Mouse (Mus musculus) myocyte (in vitro differentiated cells): Measurements from ENCODE around the gene Cdcp2. TPM values are rescaled to one million over a fixed set of nuclear protein-coding genes. Genes with fewer than 3 reads are reported as not detected.

Experiments
- H3K27me3 ChIP-seq: one replicate; pipeline ENCODE4 v1.6.1; 2011; ENCODE audit not compliant: control insufficient read depth, insufficient read depth, insufficient read length
- H3K36me3 ChIP-seq: one replicate; pipeline ENCODE4 v1.6.1; 2011; ENCODE audit not compliant: control insufficient read depth, insufficient read depth
- H3K4me2 ChIP-seq: one replicate; pipeline ENCODE4 v1.6.1; 2011; ENCODE audit warnings: low read depth, control low read depth
- H3K4me3 ChIP-seq: one replicate; pipeline ENCODE4 v1.5.1; 2011; ENCODE audit warnings: mild to moderate bottlenecking, control low read depth, moderate library complexity
- H3K79me2 ChIP-seq: one replicate; pipeline ENCODE4 v1.6.1; 2011; ENCODE audit not compliant: control insufficient read depth, insufficient read depth
- H3ac ChIP-seq: one replicate; pipeline ENCODE4 v1.6.1; 2011; ENCODE audit not compliant: control insufficient read depth, insufficient read length
- CEBPB ChIP-seq: IDR thresholded peaks from 2 replicates; pipeline ENCODE4 v1.6.1; 2011; ENCODE audit warnings: mild to moderate bottlenecking, moderate library complexity; ENCODE audit not compliant: poor library complexity, insufficient read depth, severe bottlenecking
- E2F4 ChIP-seq: IDR thresholded peaks from one replicate; pipeline ENCODE4 v1.6.1; 2011; ENCODE audit warnings: mild to moderate bottlenecking, control low read depth, moderate library complexity; ENCODE audit not compliant: insufficient read depth
- MAX ChIP-seq: IDR thresholded peaks from one replicate; pipeline ENCODE4 v1.6.1; 2011; ENCODE audit warnings: low read depth, mild to moderate bottlenecking, control low read depth
- MYOD1 ChIP-seq, 3 experiments: IDR thresholded peaks; one replicate each; pipeline ENCODE4 v1.6.1; 2011; ENCODE audit warnings: control low read depth in 2 of 3, low read depth in 2 of 3, mild to moderate bottlenecking in 2 of 3, moderate library complexity in 1 of 3; ENCODE audit not compliant: insufficient read length in 2 of 3, control insufficient read depth in 1 of 3
- MYOG ChIP-seq, 3 experiments: IDR thresholded peaks; one replicate each; pipeline ENCODE4 v1.6.1; 2011; ENCODE audit warnings: control low read depth in 2 of 3, low read depth in 2 of 3, mild to moderate bottlenecking in 2 of 3; ENCODE audit not compliant: insufficient read length in 2 of 3, control insufficient read depth in 1 of 3, insufficient read depth in 1 of 3
- POLR2A ChIP-seq: IDR thresholded peaks from one replicate; pipeline ENCODE4 v1.6.1; 2011; ENCODE audit warnings: low read depth, mild to moderate bottlenecking, control low read depth, moderate library complexity; ENCODE audit not compliant: insufficient read length
- POLR2AphosphoS2 ChIP-seq: IDR thresholded peaks from one replicate; pipeline ENCODE4 v1.6.1; 2011; ENCODE audit warnings: low read depth, control low read depth; ENCODE audit not compliant: insufficient read length
- REST ChIP-seq: IDR thresholded peaks from one replicate; pipeline ENCODE4 v1.6.1; 2011; ENCODE audit warnings: mild to moderate bottlenecking, control low read depth, moderate library complexity; ENCODE audit not compliant: insufficient read depth, insufficient read length
- SRF ChIP-seq: IDR thresholded peaks from one replicate; pipeline ENCODE4 v1.6.1; 2011; ENCODE audit warnings: low read depth; ENCODE audit not compliant: control insufficient read depth, insufficient read length
- TCF12 ChIP-seq: IDR thresholded peaks from one replicate; pipeline ENCODE4 v1.6.1; 2011; ENCODE audit warnings: mild to moderate bottlenecking, control low read depth; ENCODE audit not compliant: poor library complexity, insufficient read depth, severe bottlenecking
- TCF3 ChIP-seq: IDR thresholded peaks from one replicate; pipeline ENCODE4 v1.6.1; 2011; ENCODE audit warnings: low read depth, control low read depth; ENCODE audit not compliant: insufficient read length
- USF1 ChIP-seq: IDR thresholded peaks from one replicate; pipeline ENCODE4 v1.6.1; 2011; ENCODE audit warnings: low read depth, mild to moderate bottlenecking, control low read depth, moderate library complexity
- polyA plus RNA-seq: library from polyadenylated mRNA; unstranded; fragments of >200 nt; fragmentation: generic; extraction: Trizol; gene quantifications from one replicate; pipeline ENCODE4 v1.2.1, GENCODE M21; 2012; ENCODE audit warnings: missing spikeins

The Cdcp2 gene
- polyA plus RNA-seq, 1 experiment, result not detected

- H3K4me2 ChIP-seq, result no peak overlapping the region
- TF ChIP-seq MYOG (IDR thresholded peaks at IDR 0.05; ENCODE audit: control insufficient read depth in 1 of 3, insufficient read depth in 1 of 3, insufficient read length in 2 of 3, low read depth in 2 of 3), result no peak
- TF ChIP-seq POLR2A, result no peak
- TF ChIP-seq TCF12, result no peak
- TF ChIP-seq MYOD1 (IDR thresholded peaks at IDR 0.05; ENCODE audit: control insufficient read depth in 1 of 3, insufficient read length in 2 of 3, low read depth in 2 of 3), result no peak
- TF ChIP-seq E2F4, result no peak
- TF ChIP-seq POLR2AphosphoS2, result no peak
- TF ChIP-seq SRF, result no peak
- no peak for TF ChIP-seq REST
- no peak for TF ChIP-seq CEBPB
- TF ChIP-seq USF1, result no peak
- TF ChIP-seq MAX, result no peak
- TF ChIP-seq TCF3, result no peak
- H3K79me2 ChIP-seq, result peaks cover 11% of the 10 kb centered on the region
- no peak overlapping the region for H3ac ChIP-seq
- H3K4me3 ChIP-seq, result no peak overlapping the region
- no peaks in the 10 kb centered on the region for H3K27me3 ChIP-seq
- peaks cover 21% of the 10 kb centered on the region for H3K36me3 ChIP-seq
These were observed 33.5 kb upstream of the Cdcp2 start for GRCm38 (mm10) chr4:107063214-107063613.

- H3K36me3 ChIP-seq, result peaks cover 21% of the 10 kb centered on the region
- no peak overlapping the region for H3K4me2 ChIP-seq
- no peaks in the 10 kb centered on the region for H3K27me3 ChIP-seq
- H3ac ChIP-seq, result no peak overlapping the region
- peaks cover 11% of the 10 kb centered on the region for H3K79me2 ChIP-seq
- TF ChIP-seq MAX, result no peak
- TF ChIP-seq MYOG (IDR thresholded peaks at IDR 0.05; ENCODE audit: control insufficient read depth in 1 of 3, insufficient read depth in 1 of 3, insufficient read length in 2 of 3, low read depth in 2 of 3), result no peak
- TF ChIP-seq TCF12, result no peak
- no peak overlapping the region for H3K4me3 ChIP-seq
These were observed 32.1 kb upstream of the Cdcp2 start for GRCm38 (mm10) chr4:107064394-107065098.

- Histone ChIP-seq H3K27me3 (no peaks in the 10 kb centered on the region), H3ac (peak within 1 kb of the TSS; percentile 25), H3K4me2 (peak within 1 kb of the TSS; percentile 96), H3K4me3 (peak within 1 kb of the TSS; percentile 50), H3K79me2 (peaks cover 11% of the 10 kb centered on the region), H3K36me3 (peaks cover 15% of the 10 kb centered on the region)
- TF ChIP-seq E2F4, result no peak
- peak; percentile 42 for TF ChIP-seq POLR2AphosphoS2
- peak; percentile 80 for TF ChIP-seq POLR2A
- TF ChIP-seq MYOG (IDR thresholded peaks at IDR 0.05; ENCODE audit: control insufficient read depth in 1 of 3, insufficient read depth in 1 of 3, insufficient read length in 2 of 3, low read depth in 2 of 3), result no peak
- no peak for TF ChIP-seq TCF3
These were observed 30.2 kb upstream of the Cdcp2 start, which contains the start of the genes Mrpl37 and Cyb5rl for GRCm38 (mm10) chr4:107066252-107067124. Gene Mrpl37, minus strand, starts transcription at chr4:107066868. Gene Cyb5rl, plus strand, starts transcription at chr4:107066988.

GRCm38 (mm10) chr4:107067151-107067840 lies 29.4 kb upstream of the Cdcp2 start:
- H3K36me3 ChIP-seq, result peaks cover 10% of the 10 kb centered on the region
- no peaks in the 10 kb centered on the region for H3K27me3 ChIP-seq
- H3K79me2 ChIP-seq, result peaks cover 11% of the 10 kb centered on the region
- TF ChIP-seq POLR2AphosphoS2 (no peak), TCF3 (no peak), MYOD1 (IDR thresholded peaks at IDR 0.05; ENCODE audit: control insufficient read depth in 1 of 3, insufficient read length in 2 of 3, low read depth in 2 of 3) (no peak), TCF12 (no peak), MAX (no peak), E2F4 (no peak), CEBPB (no peak), SRF (no peak), POLR2A (no peak), MYOG (IDR thresholded peaks at IDR 0.05; ENCODE audit: control insufficient read depth in 1 of 3, insufficient read depth in 1 of 3, insufficient read length in 2 of 3, low read depth in 2 of 3) (no peak), USF1 (no peak), REST (no peak)
- peak overlapping the region; percentile 82 for H3K4me2 ChIP-seq
- H3ac ChIP-seq, result peak overlapping the region; percentile 25
- H3K4me3 ChIP-seq, result peak overlapping the region; percentile 50
